ENCODE assay signal across 8 mouse cellular contexts in genomic region chr7:48908521-48909341, GRCm38 (mm10). TPM values are rescaled to one million over a fixed set of nuclear protein-coding genes. Genes with fewer than 3 reads are reported as not detected.
A peak's percentile ranks its signal among the peaks of the same experiment; 100 is the strongest.
DNase-seq lines count a peak whose midpoint lies in the region; ATAC-seq lines count a peak whose summit lies in the region.

Gene Nav2 (plus strand): TSS chr7:48908716.

- DNase-seq in adrenal gland, postnatal 25 days, result no peak
- no peak for DNase-seq in adrenal gland, postnatal 36 days
- DNase-seq in CD4-positive, CD25-positive, alpha-beta regulatory T cell, adult 2 months (ENCODE audit: low read depth, low spot score), result peak; percentile 60
- DNase-seq in gastrocnemius, adult 8-10 months (ENCODE audit: low spot score in 2 of 2), result no peak
- DNase-seq in thymus, postnatal 4 days, result peak; percentile 36
- DNase-seq in right cerebral cortex, postnatal 14 days, result no peak

- H3K27ac ChIP-seq in hindbrain, embryonic 16.5 days (ENCODE audit: low read depth, low read length), result no peak within 1 kb of the TSS
- peak within 1 kb of the TSS; percentile 69 for H3K27ac ChIP-seq in macrophage

- H3K9me3 ChIP-seq in hindbrain, embryonic 16.5 days (ENCODE audit: control insufficient read depth, low read length), result no peaks in the 10 kb centered on the region

- H3K4me1 ChIP-seq in hindbrain, embryonic 16.5 days (ENCODE audit: control insufficient read depth, insufficient read depth, low read depth, low read length), result peaks cover 9% of the 10 kb centered on the region

- 69% methylated on average over 8 of the region's 8 CpGs for WGBS in hindbrain, embryonic 16.5 days
- WGBS in macrophage (ENCODE audit: missing documents), result 12% methylated on average over 8 of the region's 8 CpGs

- no peak within 1 kb of the TSS for H3K9ac ChIP-seq in hindbrain, embryonic 16.5 days (ENCODE audit: low read depth, low read length)

- ATAC-seq in hindbrain, embryonic 16.5 days, result no peak

- no peaks in the 10 kb centered on the region for H3K27me3 ChIP-seq in hindbrain, embryonic 16.5 days (replicated peaks; ENCODE audit: control insufficient read depth, insufficient read depth, low read length)

- H3K36me3 ChIP-seq in hindbrain, embryonic 16.5 days (ENCODE audit: control insufficient read depth, insufficient read depth, low read length), result no peaks in the 10 kb centered on the region
- H3K36me3 ChIP-seq in macrophage (ENCODE audit: inconsistent target), result no peaks in the 10 kb centered on the region

- no peak within 1 kb of the TSS for H3K4me3 ChIP-seq in hindbrain, embryonic 16.5 days (ENCODE audit: low read length)
- no peak within 1 kb of the TSS; the same call in 1 of the 2 replicates for H3K4me3 ChIP-seq in macrophage (ENCODE audit: inconsistent target)

- no peak within 1 kb of the TSS for H3K4me2 ChIP-seq in hindbrain, embryonic 16.5 days (ENCODE audit: low read length)

- H3K79me2 ChIP-seq in macrophage (ENCODE audit: inconsistent target), result no peaks in the 10 kb centered on the region

RNA-seq across cellular contexts. Expression of gene Nav2, which starts in this region (rescaled TPM):
- 9.8 and 11.6 TPM in 2 replicates for total RNA-seq in adrenal gland, postnatal 25 days (2021)
- 1 to 10 TPM; 6.4 to 8.7 TPM for total RNA-seq in adrenal gland, postnatal 36 days (2021)
- total RNA-seq in gastrocnemius, adult 8-10 months (2022), result 10 to 100 TPM; 15.9 to 30.8 (median 25.7) TPM
- polyA plus RNA-seq in hindbrain, embryonic 16.5 days (2015; fragmentation: Nextera tagmentation; extraction: Ambion mirVana), result 23.0 and 27.9 TPM in 2 replicates
- total RNA-seq in macrophage (2018; cell fraction: chromatin; rRNA removed), result 100 to 1,000 TPM; 225 to 756 (median 416) TPM
- 10 to 100 TPM; 18.9 to 49.7 (median 35.8) TPM for total RNA-seq in macrophage (2018; cell fraction: cytosol; rRNA removed)
- 100 to 1,000 TPM in 25 of 26 experiments, 10 to 100 TPM in 1; 85.8 to 465 (median 200) TPM for total RNA-seq in macrophage (2018; cell fraction: nucleus; rRNA removed)
- polyA plus RNA-seq in macrophage (2018), result 10.6 to 21.1 TPM (median 19.2 TPM) in 3 replicates

Comparison
In these comparisons a context has a peak if more than half of its experiments do, and no peak if none do; other contexts are left out.
1. DNase-seq: peak in CD4-positive, CD25-positive, alpha-beta regulatory T cell, adult 2 months (single experiment) and thymus, postnatal 4 days (single experiment); none in adrenal gland, postnatal 25 days (single experiment), adrenal gland, postnatal 36 days (0 of 2), gastrocnemius, adult 8-10 months (0 of 2) and right cerebral cortex, postnatal 14 days (single experiment).